Mouse (Mus musculus) kidney, embryonic 15.5 days (tissue): ENCODE results near the gene Rexo4. TPM values are rescaled to one million over a fixed set of nuclear protein-coding genes. Genes with fewer than 3 reads are reported as not detected.

Experiments used
- ATAC-seq: fragments of 200-750 bp; cut with Nextera tagmentation; replicated peaks from 2 replicates; pipeline ENCODE4 v1.8.0; 2017; ENCODE audit warnings: moderate TSS enrichment; ENCODE audit not compliant: low FRiP score
- H3K27ac ChIP-seq: fragments of 300-500 bp; sonication (generic); 2 replicates; pipeline ENCODE4 v1.5.1; 2015; ENCODE audit warnings: mild to moderate bottlenecking, inconsistent platforms
- H3K27me3 ChIP-seq: fragments of 300-500 bp; sonication (generic); 2 replicates; pipeline ENCODE4 v1.6.1; 2015; ENCODE audit warnings: inconsistent platforms
- H3K36me3 ChIP-seq: fragments of 300-500 bp; sonication (generic); 2 replicates; pipeline ENCODE4 v1.6.1; 2015; ENCODE audit warnings: inconsistent platforms
- H3K4me1 ChIP-seq: fragments of 300-500 bp; sonication (generic); 2 replicates; pipeline ENCODE4 v1.6.1; 2015; ENCODE audit warnings: inconsistent platforms
- H3K4me2 ChIP-seq: fragments of 300-500 bp; sonication (generic); 2 replicates; pipeline ENCODE4 v1.6.1; 2015; ENCODE audit warnings: moderate library complexity, mild to moderate bottlenecking, inconsistent platforms
- H3K4me3 ChIP-seq: fragments of 300-500 bp; sonication (generic); replicated peaks from 2 replicates; pipeline ENCODE4 v1.5.1; 2015; ENCODE audit warnings: mild to moderate bottlenecking, inconsistent platforms
- H3K9ac ChIP-seq: fragments of 300-500 bp; sonication (generic); 2 replicates; pipeline ENCODE4 v1.6.1; 2015; ENCODE audit warnings: mild to moderate bottlenecking, inconsistent platforms
- H3K9me3 ChIP-seq: fragments of 300-500 bp; sonication (generic); replicated peaks from 2 replicates; pipeline ENCODE4 v1.6.1; 2016; ENCODE audit warnings: inconsistent platforms
- WGBS: fragments of 180-500 bp; shearing (Covaris S2); methylation state at CpG from one replicate; pipeline ENCODE4 v1.1.7; 2015; ENCODE audit warnings: mixed read lengths; 5-methylcytosine and 5-hydroxymethylcytosine counted together
- polyA plus RNA-seq: library from polyadenylated mRNA; unstranded; fragments of >200 nt; fragmentation: Nextera tagmentation; extraction: Ambion mirVana; gene quantifications from 2 replicates; pipeline ENCODE4 v1.2.1, GENCODE M21; 2015

The Rexo4 gene
- polyA plus RNA-seq, 1 experiment from 2014 or later: 50.1 TPM

GRCm38 (mm10) chr2:26967262-26967661 lies 3.1 kb upstream of the Rexo4 start:
- Histone ChIP-seq H3K9me3 (no peaks in the 10 kb centered on the region), H3K4me2 (no peak overlapping the region), H3K9ac (no peak overlapping the region), H3K4me3 (no peak overlapping the region), H3K36me3 (peaks cover 5% of the 10 kb centered on the region), H3K27ac (no peak overlapping the region), H3K27me3 (no peaks in the 10 kb centered on the region), H3K4me1 (peaks cover 17% of the 10 kb centered on the region)
- ATAC-seq: no peak
- 76% methylated on average over 2 of the region's 2 CpGs for WGBS

- peaks cover 29% of the 10 kb centered on the region for H3K36me3 ChIP-seq
- H3K4me2 ChIP-seq: peak overlapping the region; percentile 83
- H3K27me3 ChIP-seq: no peaks in the 10 kb centered on the region
- peak overlapping the region; percentile 100 for H3K27ac ChIP-seq
- H3K4me3 ChIP-seq: peak overlapping the region; percentile 93
- H3K9ac ChIP-seq: peak overlapping the region; percentile 92
- peaks cover 34% of the 10 kb centered on the region for H3K4me1 ChIP-seq
- ATAC-seq: peak; percentile 12; the same call in 1 of the 2 replicates
- H3K9me3 ChIP-seq: no peaks in the 10 kb centered on the region
- 17% methylated on average over 14 of the region's 14 CpGs for WGBS
Observed at GRCm38 (mm10) chr2:26964724-26965370, 661 bp upstream of the Rexo4 start.

GRCm38 (mm10) chr2:26960756-26961155 lies 3.4 kb downstream of the Rexo4 start:
- Histone ChIP-seq H3K9me3 (no peaks in the 10 kb centered on the region), H3K4me1 (peaks cover 34% of the 10 kb centered on the region), H3K4me2 (no peak overlapping the region), H3K36me3 (peaks cover 66% of the 10 kb centered on the region), H3K27ac (no peak overlapping the region), H3K4me3 (no peak overlapping the region), H3K27me3 (no peaks in the 10 kb centered on the region), H3K9ac (no peak overlapping the region)
- ATAC-seq: no peak
- 58% methylated on average over 4 of the region's 4 CpGs for WGBS

GRCm38 (mm10) chr2:26957488-26957859 lies 6.7 kb downstream of the Rexo4 start:
- WGBS: 94% methylated on average over 2 of the region's 2 CpGs
- no peak overlapping the region for H3K27ac ChIP-seq
- ATAC-seq: no peak

GRCm38 (mm10) chr2:26956811-26957487 lies 7.2 kb downstream of the Rexo4 start:
- Histone ChIP-seq H3K4me3 (no peak overlapping the region), H3K27me3 (no peaks in the 10 kb centered on the region), H3K36me3 (peaks cover 95% of the 10 kb centered on the region), H3K4me1 (peaks cover 14% of the 10 kb centered on the region; the same call in 1 of the 2 replicates), H3K4me2 (no peak overlapping the region), H3K9ac (no peak overlapping the region), H3K9me3 (no peaks in the 10 kb centered on the region), H3K27ac (no peak overlapping the region)
- ATAC-seq: no peak
- WGBS: 93% methylated on average over 12 of the region's 12 CpGs

More at GRCm38 (mm10) chr2:26957488-26957859, 6.7 kb downstream of the Rexo4 start:
- Histone ChIP-seq H3K4me2 (no peak overlapping the region), H3K4me3 (no peak overlapping the region), H3K4me1 (peaks cover 19% of the 10 kb centered on the region; the same call in 1 of the 2 replicates), H3K9ac (no peak overlapping the region), H3K36me3 (peaks cover 94% of the 10 kb centered on the region), H3K27me3 (no peaks in the 10 kb centered on the region), H3K9me3 (no peaks in the 10 kb centered on the region)

- Histone ChIP-seq H3K4me1 (no peaks in the 10 kb centered on the region), H3K27ac (no peak overlapping the region), H3K9me3 (no peaks in the 10 kb centered on the region), H3K9ac (no peak overlapping the region), H3K27me3 (no peaks in the 10 kb centered on the region), H3K4me3 (no peak overlapping the region), H3K4me2 (no peak overlapping the region), H3K36me3 (peaks cover 94% of the 10 kb centered on the region)
- WGBS: 93% methylated on average over 2 of the region's 2 CpGs
- no peak for ATAC-seq
Observed at GRCm38 (mm10) chr2:26954735-26955395, 9.3 kb downstream of the Rexo4 start.

- no peaks in the 10 kb centered on the region for H3K4me1 ChIP-seq
- H3K9ac ChIP-seq: no peak overlapping the region
- H3K27ac ChIP-seq: no peak overlapping the region
- H3K9me3 ChIP-seq: no peaks in the 10 kb centered on the region
- H3K4me3 ChIP-seq: no peak overlapping the region
- ATAC-seq: no peak
- H3K4me2 ChIP-seq: no peak overlapping the region
- H3K36me3 ChIP-seq: peaks cover 97% of the 10 kb centered on the region
- WGBS: 79% methylated on average over 8 of the region's 8 CpGs
- H3K27me3 ChIP-seq: no peaks in the 10 kb centered on the region
Observed at GRCm38 (mm10) chr2:26952866-26953265, 11.3 kb downstream of the Rexo4 start.

- Histone ChIP-seq H3K9ac (no peak overlapping the region), H3K27me3 (no peaks in the 10 kb centered on the region), H3K4me3 (no peak overlapping the region), H3K4me2 (no peak overlapping the region), H3K36me3 (peaks cover 94% of the 10 kb centered on the region), H3K4me1 (no peaks in the 10 kb centered on the region), H3K27ac (no peak overlapping the region), H3K9me3 (no peaks in the 10 kb centered on the region)
- ATAC-seq: no peak
- WGBS: 93% methylated on average over 4 of the region's 4 CpGs
Observed at GRCm38 (mm10) chr2:26952193-26952592, 12.0 kb downstream of the Rexo4 start.

- H3K4me2 ChIP-seq: no peak overlapping the region
- H3K27me3 ChIP-seq: no peaks in the 10 kb centered on the region
- ATAC-seq: no peak
- H3K9ac ChIP-seq: no peak overlapping the region
- peaks cover 90% of the 10 kb centered on the region for H3K36me3 ChIP-seq
- no peak overlapping the region for H3K27ac ChIP-seq
- H3K4me3 ChIP-seq: no peak overlapping the region
- no peaks in the 10 kb centered on the region for H3K9me3 ChIP-seq
- WGBS: 88% methylated on average over 8 of the region's 8 CpGs
- no peaks in the 10 kb centered on the region for H3K4me1 ChIP-seq
Observed at GRCm38 (mm10) chr2:26951346-26951905, 12.8 kb downstream of the Rexo4 start.

- H3K9ac ChIP-seq: no peak overlapping the region
- H3K4me2 ChIP-seq: no peak overlapping the region
- no peak overlapping the region for H3K4me3 ChIP-seq
- no peaks in the 10 kb centered on the region for H3K9me3 ChIP-seq
- ATAC-seq: no peak
- no peak overlapping the region for H3K27ac ChIP-seq
- no peaks in the 10 kb centered on the region for H3K27me3 ChIP-seq
- no peaks in the 10 kb centered on the region for H3K4me1 ChIP-seq
- peaks cover 80% of the 10 kb centered on the region for H3K36me3 ChIP-seq
- 86% methylated on average over 2 of the region's 2 CpGs for WGBS
Observed at GRCm38 (mm10) chr2:26950411-26950810, 13.8 kb downstream of the Rexo4 start.

- H3K9ac ChIP-seq: no peak overlapping the region
- H3K9me3 ChIP-seq: no peaks in the 10 kb centered on the region
- H3K36me3 ChIP-seq: peaks cover 11% of the 10 kb centered on the region; the same call in 1 of the 2 replicates
- no peaks in the 10 kb centered on the region for H3K27me3 ChIP-seq
- 83% methylated on average over 3 of the region's 3 CpGs for WGBS
- no peak overlapping the region for H3K4me2 ChIP-seq
- no peak overlapping the region for H3K4me3 ChIP-seq
- no peak overlapping the region for H3K27ac ChIP-seq
- no peaks in the 10 kb centered on the region for H3K4me1 ChIP-seq
- no peak for ATAC-seq
Observed at GRCm38 (mm10) chr2:26943253-26943652, 20.9 kb downstream of the Rexo4 start.

- Histone ChIP-seq H3K4me2 (no peak overlapping the region), H3K27ac (no peak overlapping the region), H3K9ac (no peak overlapping the region), H3K9me3 (no peaks in the 10 kb centered on the region), H3K27me3 (no peaks in the 10 kb centered on the region), H3K4me1 (no peaks in the 10 kb centered on the region), H3K36me3 (no peaks in the 10 kb centered on the region), H3K4me3 (no peak overlapping the region)
- 38% methylated on average over 5 of the region's 5 CpGs for WGBS
- ATAC-seq: no peak
Observed at GRCm38 (mm10) chr2:26941539-26941938, 22.6 kb downstream of the Rexo4 start.
